Mouse (Mus musculus) cerebellum, adult 9-11 months (tissue): ENCODE results near the gene Nubp1.

Source experiments
- DNase-seq: peaks from one replicate; pipeline ENCODE4 v3.0.0; 2022

Gene Nubp1

DNA sequence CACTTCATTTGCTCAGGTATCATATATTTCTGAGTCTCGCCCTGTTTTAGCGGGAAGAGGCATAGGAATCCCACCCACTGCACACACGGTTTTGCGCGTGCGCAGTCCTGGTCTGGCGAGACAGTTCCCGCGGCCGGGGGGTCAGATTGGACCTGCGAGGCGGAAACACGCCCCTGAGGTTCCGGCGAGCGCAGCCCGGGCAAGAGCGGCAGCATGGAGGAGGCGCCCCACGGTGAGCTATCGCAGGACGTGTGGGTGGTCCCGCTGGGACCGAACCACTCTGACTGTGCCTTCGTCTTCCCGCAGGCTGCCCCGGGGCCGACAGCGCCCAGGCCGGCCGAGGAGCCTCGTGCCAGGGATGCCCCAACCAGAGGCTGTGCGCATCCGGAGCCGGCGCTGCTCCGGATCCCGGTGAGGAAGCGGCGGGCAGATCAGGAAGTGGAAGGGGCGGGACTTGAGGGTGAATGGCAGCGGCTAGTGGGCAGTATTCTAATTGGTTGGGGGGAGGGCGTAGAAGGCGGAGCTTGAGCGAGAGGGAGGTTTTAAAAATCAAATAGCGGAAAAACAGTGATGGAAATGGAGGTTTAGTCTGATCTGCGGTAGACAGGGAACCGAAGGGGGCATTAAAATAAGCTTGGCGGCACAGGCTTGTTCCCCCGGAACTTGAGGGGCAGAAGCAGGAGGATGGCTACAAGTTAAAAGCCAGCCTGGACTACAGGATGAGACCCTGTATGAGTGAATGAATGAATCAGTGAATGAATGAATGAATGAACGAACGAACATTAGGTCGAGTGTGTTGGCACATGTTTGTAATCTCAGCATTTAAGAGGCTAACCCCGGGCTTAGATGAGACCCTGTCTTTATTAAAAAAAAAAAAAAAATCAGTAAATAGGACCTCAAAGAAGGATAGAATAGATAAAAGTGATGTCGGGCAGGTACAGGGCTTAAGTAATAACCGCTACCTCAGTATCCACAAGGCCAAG is at the start of gene Nubp1:
TSS of gene Nubp1 (plus strand) at position 185 of the 983 bp plus-strand sequence.
- DNase-seq = peak; percentile 96

DNA sequence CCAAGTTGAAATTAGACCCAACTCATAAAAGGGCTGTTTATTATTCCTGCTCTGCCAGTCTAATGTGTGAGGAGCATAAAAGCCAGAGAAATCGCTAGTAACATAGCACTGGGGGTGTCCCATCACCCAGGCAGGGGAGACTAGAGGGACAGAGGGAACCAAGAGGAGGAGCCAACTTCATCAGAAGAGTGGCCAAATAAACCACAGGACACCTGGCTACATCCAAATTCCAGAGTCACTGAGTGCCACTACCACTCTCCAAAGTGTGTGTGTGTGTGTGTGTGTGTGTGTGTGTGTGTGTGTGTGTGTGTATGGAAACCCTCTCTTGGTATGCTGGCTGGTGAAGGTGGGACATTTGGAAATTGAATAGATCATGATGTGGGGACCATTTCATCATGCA is 48.7 kb upstream of the Nubp1 start:
- no peak for DNase-seq

DNA sequence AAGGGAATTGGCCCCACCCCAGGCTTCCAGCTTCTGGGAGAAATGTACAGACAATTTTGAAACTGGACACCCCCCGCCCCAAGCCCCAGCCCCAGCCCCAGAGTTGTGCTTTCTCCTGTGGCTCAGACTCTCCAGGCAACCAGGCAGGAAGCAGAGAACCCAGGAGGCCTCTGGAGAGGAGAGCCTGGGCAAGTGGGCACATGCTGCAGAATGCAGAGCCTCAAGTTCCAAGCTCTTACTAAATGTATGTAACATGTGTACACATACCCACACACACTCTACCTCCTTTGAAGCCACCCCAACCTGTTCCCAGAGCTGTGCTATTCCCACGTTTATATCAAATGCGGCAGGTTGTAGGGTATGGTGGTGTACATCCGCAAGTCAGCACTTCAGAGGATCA is 46.0 kb upstream of the Nubp1 start:
- DNase-seq = no peak

DNA sequence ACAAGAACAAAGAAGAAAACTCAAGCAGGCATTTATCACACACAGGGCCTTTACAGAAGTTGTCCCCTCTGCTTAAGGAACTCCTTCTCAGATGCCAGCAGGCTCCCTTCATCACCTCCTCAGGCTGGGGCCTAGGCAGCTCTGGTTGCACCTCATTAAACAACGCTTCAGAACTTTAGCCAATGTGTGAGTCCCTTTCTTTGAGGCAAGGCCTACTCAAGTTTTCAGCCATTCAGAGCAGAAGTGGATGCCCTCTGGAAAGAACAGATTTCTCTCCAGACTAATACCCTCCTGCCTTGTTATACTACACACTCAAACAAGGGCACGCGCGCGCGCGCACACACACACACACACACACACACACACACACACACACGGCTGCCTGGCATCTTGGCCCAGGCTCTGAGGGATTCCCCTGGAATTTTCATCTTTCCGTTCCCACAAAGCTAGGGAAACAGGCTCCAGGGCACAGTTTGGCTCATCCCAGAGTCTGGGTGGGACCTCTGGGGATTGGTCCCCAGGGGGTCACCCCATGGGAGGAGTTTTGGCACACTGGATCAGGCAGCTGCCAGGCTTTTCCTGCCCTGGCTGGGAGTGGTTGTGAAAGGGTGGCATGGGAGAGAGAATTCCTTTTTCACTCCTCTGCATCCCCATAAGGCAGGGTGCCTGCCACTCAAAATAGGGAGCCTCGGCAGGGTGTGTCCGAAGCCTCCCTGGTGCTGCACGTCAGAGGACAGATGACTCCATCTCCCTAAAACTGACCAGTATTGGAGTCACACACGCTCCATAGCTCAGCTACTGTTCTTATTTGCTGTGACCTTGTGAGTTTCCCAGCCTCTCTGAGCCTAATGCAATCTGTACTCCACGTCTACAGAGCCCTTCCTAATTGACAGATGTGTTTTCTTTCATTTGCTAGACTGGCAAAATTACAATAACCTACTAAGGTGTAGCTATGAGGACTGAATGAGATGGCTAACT is 45.2 kb upstream of the Nubp1 start:
- DNase-seq = peak; percentile 14

GRCm38 (mm10) chr16:10369468-10369934 is 42.2 kb upstream of the Nubp1 start:
- DNase-seq = peak; percentile 30

- DNase-seq = no peak
Measured at GRCm38 (mm10) chr16:10369996-10370395, 41.8 kb upstream of the Nubp1 start.

DNA sequence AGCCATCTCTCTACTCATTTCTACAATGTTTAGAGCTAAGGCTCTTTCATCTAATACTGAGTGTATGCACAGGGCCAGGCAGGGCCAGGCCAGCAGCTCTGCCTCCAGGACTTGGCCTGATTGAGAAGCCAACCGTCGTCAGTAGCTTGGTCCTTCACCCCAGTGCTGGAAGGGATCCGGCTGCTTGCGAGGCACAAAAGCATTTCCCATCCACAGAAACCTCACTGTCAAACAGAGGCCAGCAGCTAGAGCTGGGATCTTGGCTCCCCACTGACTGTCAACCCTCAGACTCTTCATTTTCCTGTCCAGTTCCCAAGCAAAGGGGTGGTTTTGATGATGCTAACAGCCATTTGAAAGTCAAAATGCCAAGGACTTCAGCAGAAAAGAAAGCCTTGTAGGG is 39.4 kb upstream of the Nubp1 start:
- peak; percentile 29 for DNase-seq

DNA sequence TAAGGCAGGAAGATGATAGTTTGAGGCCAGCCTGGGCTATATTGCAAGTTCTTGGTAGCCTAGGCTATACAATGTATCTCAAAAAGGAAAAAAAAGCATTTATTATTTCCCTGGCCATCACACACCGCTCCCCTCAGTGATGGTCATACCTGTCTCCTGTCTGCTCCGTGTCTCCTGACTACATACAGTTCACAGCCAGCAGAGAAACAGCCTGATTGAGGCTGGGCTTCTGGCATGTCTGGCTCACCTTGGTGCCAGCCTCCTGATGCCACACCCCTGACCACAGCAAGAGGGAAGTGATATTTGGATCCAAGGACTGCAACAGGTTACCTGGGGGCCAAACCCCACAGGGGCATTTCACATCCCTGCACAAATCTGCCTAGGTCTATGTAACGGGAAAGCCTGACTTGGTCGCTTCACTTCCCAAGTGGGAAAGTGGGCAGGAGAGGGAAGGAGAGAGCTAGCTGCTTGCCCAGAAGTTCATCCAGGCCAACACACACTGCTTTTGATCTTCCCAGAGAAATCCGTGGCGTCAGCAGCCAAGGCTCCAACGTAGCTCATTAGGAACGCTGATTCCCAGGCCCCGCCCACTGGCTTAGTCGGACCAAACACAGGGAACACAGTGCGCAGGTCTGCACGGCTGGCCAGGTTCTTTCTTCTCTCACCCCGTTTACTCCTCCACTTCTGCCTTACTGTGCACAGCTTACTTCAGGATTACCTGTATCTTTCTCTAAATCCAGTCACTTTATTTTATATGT is 37.3 kb upstream of the Nubp1 start:
- no peak for DNase-seq

GRCm38 (mm10) chr16:10377286-10377685 is 34.5 kb upstream of the Nubp1 start:
- DNase-seq = no peak

GRCm38 (mm10) chr16:10379531-10379930 is 32.2 kb upstream of the Nubp1 start:
- DNase-seq = no peak

DNA sequence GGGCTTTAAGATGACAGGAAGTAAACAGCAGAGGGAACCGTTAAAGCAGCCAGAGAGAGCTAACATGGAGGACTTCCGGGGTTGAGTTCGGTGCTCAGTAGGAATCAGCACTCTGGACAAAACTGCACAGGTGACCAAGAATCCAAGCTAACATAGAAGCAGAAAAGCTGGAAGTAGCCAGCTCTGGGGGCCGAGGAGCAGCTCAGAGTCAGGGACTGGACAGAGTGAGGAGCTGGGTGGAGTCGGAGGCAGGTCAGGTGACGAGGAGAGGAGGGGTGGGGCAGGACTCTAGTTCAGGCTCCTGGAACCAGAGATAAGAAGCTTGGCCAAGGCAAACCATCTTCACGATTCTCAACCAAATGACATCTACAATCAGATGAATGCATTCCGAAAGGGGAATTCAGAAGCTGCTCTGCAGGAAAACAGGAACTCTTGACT is 27.7 kb upstream of the Nubp1 start:
- no peak for DNase-seq

- no peak for DNase-seq
Measured at GRCm38 (mm10) chr16:10384544-10384943, 27.2 kb upstream of the Nubp1 start.

DNA sequence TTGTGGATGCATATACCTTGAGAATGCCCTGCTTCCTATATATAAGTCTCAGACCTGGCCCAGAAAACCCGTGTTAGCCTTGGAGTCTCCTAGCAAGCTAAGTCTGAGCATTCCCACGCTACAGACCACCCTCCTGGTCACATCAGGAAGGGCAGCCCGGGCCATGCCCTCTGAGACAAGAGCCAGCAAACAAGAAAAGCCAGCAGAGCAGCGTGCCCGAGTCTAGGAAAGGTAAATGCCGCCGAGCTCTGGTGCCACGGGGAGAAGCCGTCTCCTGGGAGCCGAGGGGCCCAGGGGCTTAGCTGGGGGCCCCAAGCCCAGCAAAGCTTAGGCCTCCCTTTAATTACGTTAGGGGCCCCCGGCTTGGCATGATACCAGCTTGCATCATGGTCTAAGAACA is 26.5 kb upstream of the Nubp1 start:
- no peak for DNase-seq

GRCm38 (mm10) chr16:10388634-10389365 is 22.9 kb upstream of the Nubp1 start:
- DNase-seq = no peak

DNA sequence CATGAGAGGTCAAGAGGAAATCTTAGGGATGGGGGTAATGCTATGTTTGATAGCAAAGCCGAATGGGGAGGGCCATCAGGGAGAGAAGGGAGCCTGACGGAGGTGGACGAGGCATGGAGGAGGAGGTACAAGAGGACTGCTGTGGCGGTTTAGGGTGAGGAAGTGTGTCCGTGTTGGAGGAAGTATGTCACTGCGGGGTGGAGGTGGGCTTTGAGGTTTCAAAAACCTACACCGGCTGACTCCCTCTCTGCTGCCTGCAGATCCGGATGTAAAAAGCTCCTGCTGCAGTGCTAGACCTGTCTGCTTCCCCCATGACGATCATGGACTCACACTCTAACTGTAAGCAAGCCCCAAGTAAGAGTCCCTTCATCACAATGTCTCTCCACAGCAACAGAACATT is 19.2 kb upstream of the Nubp1 start:
- DNase-seq = no peak

DNA sequence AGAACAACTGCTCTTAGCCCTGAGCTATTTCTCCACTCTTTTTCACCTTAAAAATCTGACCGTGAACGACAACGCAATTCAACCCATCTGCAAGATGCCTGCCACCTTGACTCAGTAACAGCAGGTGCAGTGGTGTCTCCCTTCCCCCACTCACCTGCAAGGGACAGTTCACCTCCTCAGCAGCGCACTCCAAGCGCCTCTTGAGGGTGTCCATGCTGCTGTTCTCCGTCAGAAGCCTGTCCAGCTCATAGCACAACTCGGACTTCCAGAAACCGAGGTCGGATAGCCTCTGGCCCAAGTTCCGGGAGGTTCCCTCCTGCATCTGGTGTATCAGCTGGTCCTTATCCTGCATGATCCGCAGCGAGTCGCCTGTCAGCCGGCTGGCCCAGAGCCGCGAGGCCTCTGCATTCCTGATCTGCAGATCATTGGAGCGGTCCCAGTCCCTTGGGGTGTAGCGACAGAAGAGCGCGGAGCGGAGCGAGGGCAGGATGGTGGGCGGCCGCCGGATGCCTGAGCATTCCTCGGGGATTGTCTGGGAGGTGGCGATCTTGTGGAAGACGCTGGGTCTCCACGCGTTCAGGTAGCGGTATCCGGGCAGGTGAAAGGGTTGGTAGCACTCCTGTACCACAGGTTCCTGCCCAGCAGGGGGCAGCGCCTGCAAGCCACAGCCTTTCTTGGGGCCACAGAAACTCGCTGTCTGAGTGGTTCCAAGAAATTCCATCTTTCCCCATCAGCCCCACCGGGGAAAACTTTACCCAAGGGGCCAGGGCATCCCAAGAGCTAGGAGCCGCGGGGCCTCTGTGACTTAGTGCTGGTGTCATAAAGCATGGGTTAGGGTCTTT is 16.8 kb upstream of the Nubp1 start, which contains the start of gene Tekt5:
TSS of gene Tekt5 (minus strand) at position 792 of the 842 bp plus-strand sequence.
- DNase-seq = peak; percentile 45

- no peak for DNase-seq
Measured at GRCm38 (mm10) chr16:10398755-10399154, 13.0 kb upstream of the Nubp1 start.

GRCm38 (mm10) chr16:10399160-10399559 is 12.6 kb upstream of the Nubp1 start:
- DNase-seq = peak; percentile 58

GRCm38 (mm10) chr16:10415976-10416375 is 4.2 kb downstream of the Nubp1 start:
- peak; percentile 90 for DNase-seq

DNA sequence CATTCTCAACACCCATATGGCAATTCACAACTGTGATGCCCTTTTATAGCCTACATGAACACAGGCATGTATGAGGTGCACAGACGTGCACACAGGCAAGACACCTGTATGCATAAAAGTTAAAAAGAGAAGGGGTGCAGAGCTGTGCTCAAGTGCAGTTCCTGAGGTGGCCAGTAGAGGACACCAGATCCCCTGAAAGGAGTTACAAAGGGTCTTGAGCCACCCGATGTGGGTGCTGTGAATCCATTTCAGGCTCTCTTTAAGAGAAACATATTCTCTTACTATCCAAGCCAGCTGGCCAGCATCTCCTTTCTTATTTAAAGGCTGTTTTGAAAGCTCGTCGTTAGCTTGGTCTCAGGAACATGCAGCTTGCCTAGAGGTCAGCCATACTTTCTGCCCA is 5.1 kb downstream of the Nubp1 start:
- DNase-seq = no peak
